Mouse (Mus musculus): ENCODE results near the gene Irf3.

Gene Irf3

DNA sequence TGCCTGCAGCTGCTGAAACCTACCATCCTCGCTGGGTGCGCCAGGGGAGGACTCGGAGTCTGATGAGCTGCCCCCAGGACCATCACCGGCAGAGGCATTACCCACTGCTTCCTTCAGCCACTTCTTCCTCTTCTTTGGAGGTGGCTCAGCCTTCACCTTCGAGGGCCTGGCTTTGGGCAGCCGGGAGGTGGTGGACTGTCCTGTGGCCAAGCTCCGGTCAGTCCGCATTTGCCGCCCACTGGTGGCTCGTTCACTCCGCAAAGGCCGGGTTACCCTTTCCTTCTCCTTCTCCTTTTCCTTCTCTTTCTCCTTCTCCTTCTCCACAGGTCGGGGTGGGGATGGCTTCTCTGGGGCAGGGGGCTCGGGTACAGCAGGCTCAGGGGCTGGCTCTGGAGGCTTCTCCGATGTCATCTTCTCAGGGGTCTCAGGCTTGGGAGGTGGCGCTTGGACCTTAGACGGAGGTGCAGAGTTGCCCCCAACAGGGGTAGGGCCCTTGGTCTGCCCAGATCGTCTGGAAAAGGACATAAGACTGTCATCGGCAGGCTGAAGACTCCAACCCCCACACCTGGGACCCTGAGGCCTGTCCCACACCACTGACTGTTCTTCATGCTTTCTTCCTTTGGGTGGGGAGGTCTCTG is 36.4 kb downstream of the Irf3 start:
- no peak for DNase-seq (ENCODE audit: low read depth)

GRCm38 (mm10) chr7:45035631-45036030 is 38.2 kb downstream of the Irf3 start:
- peak; percentile 42 for DNase-seq (ENCODE audit: low read depth)

GRCm38 (mm10) chr7:45036702-45037101 is 39.3 kb downstream of the Irf3 start:
- no peak for DNase-seq (ENCODE audit: low read depth)

GRCm38 (mm10) chr7:45037720-45038361 is 40.4 kb downstream of the Irf3 start:
- peak; percentile 68 for DNase-seq (ENCODE audit: low read depth)

DNA sequence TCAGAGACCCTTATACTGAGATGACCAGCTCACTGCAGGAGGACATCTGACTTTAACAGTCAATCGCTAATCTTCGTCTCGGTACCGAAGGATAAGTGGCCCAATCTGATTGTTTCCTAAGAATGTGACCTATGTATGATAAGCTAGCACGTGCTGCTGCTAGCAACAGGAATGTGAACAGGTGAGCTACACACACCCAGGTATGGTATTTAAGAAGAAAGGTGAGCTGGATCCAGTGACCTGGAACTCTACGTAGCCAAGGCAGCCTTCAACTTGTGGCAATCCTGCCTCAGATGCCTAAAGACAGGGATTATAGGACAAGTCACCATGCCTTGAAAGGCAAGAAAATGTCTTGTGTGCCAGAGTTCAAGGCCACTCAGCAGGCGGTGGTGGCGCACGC is 41.0 kb downstream of the Irf3 start:
- no peak for DNase-seq (ENCODE audit: low read depth)

DNA sequence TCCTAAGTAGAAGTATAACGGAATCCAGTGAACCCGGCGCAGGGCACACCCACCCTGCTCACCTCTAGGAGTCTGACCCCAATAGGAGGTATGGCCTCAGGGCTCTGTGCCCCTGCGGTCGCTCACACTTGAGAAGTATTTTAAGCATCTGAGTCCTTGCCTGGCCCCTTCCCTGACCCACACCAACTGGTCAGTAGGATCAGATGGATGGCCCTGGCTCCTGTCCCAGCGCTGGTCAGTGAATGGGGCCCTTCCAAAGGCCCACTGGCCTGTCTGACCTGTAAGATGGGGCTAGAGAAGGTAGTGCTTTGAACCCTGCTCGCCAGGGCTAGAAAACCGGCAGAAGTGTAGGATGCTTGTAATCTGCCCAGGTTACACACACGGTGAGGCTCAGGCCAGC is 43.4 kb downstream of the Irf3 start:
- no peak for DNase-seq (ENCODE audit: low read depth)

DNA sequence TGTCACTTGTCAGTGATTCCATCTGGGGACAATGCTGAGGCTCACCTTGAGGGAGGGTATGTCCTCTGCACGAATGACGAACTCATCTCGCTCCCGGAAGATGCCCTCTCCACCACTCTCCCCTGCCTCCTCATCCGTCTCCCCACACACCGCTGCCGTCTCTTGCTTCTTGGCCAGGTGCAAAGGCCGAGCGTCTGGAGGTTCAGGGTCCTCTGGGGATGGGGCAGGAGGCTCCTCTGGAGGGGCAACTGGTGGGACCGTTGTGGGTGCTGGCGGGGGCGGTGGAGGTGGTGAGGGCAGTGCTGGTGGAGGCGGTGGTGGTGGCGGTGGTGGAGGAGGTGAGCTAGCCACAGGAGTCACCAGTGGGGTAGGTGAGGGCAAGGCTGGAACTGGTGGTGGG is 45.9 kb downstream of the Irf3 start:
- DNase-seq (ENCODE audit: low read depth): no peak

- no peak for DNase-seq (ENCODE audit: low read depth)
These were observed 48.3 kb downstream of the Irf3 start for GRCm38 (mm10) chr7:45045741-45046140.

GRCm38 (mm10) chr7:45046853-45047350 is 49.5 kb downstream of the Irf3 start:
- DNase-seq (ENCODE audit: low read depth): no peak

GRCm38 (mm10) chr7:45047491-45047890 is 50.0 kb downstream of the Irf3 start:
- DNase-seq (ENCODE audit: low read depth): no peak

DNA sequence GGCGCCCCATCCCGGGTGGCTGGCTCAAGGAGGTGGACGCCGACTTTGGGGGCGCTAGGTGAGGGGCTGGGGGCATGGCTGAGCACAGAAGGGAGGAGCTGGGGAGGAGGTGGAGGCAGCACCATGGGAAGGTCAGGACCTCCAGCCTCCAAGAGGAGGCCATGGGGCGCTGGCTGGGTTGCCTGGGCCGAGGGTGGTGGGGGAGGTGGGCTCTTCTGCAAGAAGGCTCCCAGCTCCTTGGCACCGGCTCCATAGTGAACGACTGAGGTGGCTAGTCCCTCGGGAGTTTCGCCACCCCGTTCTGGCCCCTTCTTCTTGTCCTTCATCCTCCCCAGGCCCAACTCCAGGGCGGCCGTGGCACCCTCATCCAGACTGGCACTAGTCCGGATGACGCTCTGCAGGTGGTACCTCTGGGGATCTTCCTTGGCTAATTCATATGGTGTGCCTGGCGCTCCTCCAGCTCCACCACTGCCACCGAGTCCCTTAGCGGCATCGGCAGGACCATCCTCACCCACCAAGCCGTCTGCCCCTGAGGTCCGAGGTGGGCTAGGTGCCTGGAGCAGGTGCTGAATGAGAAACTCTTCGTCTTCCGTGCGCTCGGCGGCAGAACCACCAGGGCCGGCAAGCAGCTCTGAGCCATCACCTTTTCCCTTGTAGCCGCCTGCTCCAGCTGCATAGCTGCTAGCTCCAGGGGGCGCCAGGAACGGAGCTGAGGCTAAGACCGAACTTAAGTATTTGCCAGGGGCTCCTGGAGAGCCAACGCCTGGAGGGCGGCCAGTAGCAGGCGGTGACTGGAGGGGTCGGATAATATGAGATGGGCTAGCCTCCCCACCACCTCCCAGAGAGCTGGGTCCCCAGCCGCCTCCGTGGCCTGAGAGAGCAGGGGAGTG is 50.8 kb downstream of the Irf3 start:
- DNase-seq (ENCODE audit: low read depth): no peak

DNA sequence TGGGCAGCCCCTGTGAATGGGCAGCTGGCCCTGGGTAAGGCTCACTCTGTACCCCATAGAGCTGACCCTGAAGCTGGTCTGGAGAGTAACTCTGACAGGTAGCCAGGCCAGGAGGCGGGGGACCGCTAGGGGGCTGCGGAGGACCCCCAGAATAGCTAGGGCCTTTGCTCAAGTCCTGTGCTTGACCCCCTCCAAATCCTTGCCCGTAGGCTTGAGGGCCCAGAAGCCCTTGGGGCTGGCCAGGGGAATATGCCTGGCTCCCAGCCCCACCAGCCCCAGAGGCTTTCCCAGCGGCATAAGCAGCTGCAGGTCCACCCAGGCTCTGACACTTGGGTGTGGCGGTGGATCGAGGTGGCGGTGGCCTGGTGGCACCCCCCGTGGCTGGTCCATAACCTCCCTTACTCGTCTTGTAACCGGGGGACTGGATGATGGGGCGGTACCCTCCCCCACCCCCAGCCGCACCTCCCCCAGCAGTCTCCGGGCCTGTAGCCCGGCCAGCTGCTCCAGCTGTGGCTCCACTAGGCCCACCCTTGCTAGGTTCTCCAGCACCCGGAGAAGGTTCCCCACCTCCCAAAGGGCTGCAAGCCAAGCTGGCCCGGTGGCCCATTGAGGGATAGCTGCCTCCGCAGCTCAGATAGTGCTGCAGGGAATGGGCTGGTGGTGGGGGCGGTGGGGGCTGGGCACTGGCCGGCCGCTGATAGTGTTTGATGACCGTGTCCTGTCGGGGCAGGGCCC is 51.6 kb downstream of the Irf3 start:
- DNase-seq (ENCODE audit: low read depth): no peak

- peak; percentile 93 for DNase-seq (ENCODE audit: low read depth)
These were observed 53.6 kb downstream of the Irf3 start for GRCm38 (mm10) chr7:45050945-45051600.

GRCm38 (mm10) chr7:45051601-45051974 is 54.1 kb downstream of the Irf3 start:
- no peak for DNase-seq (ENCODE audit: low read depth)

Data from 416B (cell line).